Mouse (Mus musculus) CH12.LX (cell line): Measurements from ENCODE around the gene Galnt17.

Experiments
- CTCF ChIP-seq, 2 experiments: IDR thresholded peaks in 1 of 2; conservative IDR thresholded peaks in 1 of 2; 2 replicates each; pipeline ENCODE4 v1.5.1; 2011 to 2012; ENCODE audit warnings: low read depth in 2 of 2, low read length in 2 of 2, improper control_type of control experiment in 1 of 2, inconsistent platforms in 1 of 2, mild to moderate bottlenecking in 1 of 2, moderate library complexity in 1 of 2
- ELF1 ChIP-seq: IDR thresholded peaks from 2 replicates; pipeline ENCODE4 v1.6.1; 2014; ENCODE audit warnings: low read depth, mild to moderate bottlenecking, inconsistent platforms, low read length, improper control_type of control experiment
- EP300 ChIP-seq: IDR thresholded peaks from 2 replicates; pipeline ENCODE4 v1.6.1; 2011; ENCODE audit warnings: low read length, improper control_type of control experiment
- GABPA ChIP-seq: IDR thresholded peaks from 2 replicates; pipeline ENCODE4 v1.6.1; 2012; ENCODE audit warnings: low read depth, low read length, improper control_type of control experiment, inconsistent platforms; ENCODE audit not compliant: insufficient replicate concordance
- MAFK ChIP-seq: IDR thresholded peaks from 2 replicates; pipeline ENCODE4 v1.6.1; 2011; ENCODE audit warnings: low read length, improper control_type of control experiment; ENCODE audit not compliant: insufficient replicate concordance
- MAX ChIP-seq: IDR thresholded peaks from 2 replicates; pipeline ENCODE4 v1.6.1; 2011; ENCODE audit warnings: low read length, improper control_type of control experiment
- POLR2A ChIP-seq: IDR thresholded peaks from 2 replicates; pipeline ENCODE4 v1.6.1; 2011; ENCODE audit warnings: low read depth, mild to moderate bottlenecking, improper control_type of control experiment, low read length
- SMC3 ChIP-seq: IDR thresholded peaks from 2 replicates; pipeline ENCODE4 v1.6.1; 2011; ENCODE audit warnings: low read depth, low read length, improper control_type of control experiment
- TBP ChIP-seq: conservative IDR thresholded peaks from 2 replicates; pipeline ENCODE4 v1.6.1; 2011; ENCODE audit warnings: low read depth, low read length, improper control_type of control experiment
- USF1 ChIP-seq: IDR thresholded peaks from 2 replicates; pipeline ENCODE4 v1.6.1; 2014; ENCODE audit warnings: low read depth, mild to moderate bottlenecking, inconsistent platforms, low read length, improper control_type of control experiment
- ZMIZ1 ChIP-seq: IDR thresholded peaks from 2 replicates; pipeline ENCODE4 v1.6.1; 2012; ENCODE audit warnings: low read depth, mild to moderate bottlenecking, inconsistent platforms, low read length, improper control_type of control experiment

DNA sequence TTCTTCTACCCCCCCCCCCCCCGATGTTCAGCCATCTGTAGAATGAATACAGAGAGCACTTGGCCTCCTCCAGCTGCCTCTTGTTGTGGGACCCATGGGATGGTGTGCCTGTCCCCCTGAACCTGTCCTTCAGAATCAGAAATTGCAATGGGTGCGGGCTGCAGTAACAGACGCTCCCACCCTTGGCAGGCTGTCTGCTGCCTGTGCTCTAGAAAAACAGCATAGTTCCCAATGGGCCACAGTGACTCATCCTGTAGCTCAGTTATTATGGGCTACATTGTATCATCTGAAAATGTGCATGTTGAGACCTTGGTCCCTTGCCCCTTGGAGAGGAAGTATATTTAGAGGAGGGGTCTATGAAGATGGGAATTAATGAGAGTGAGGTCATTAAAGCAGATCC, 283.8 kb downstream of the Galnt17 start:
- TF ChIP-seq CTCF (conservative IDR thresholded peaks at IDR 0.05 in 1 of 2, IDR thresholded peaks at IDR 0.05 in 1 of 2; ENCODE audit: low read depth in 2 of 2, low read length in 2 of 2) (no peak), ZMIZ1 (no peak), MAFK (no peak), TBP (no peak), ELF1 (no peak), MAX (no peak), USF1 (no peak), EP300 (no peak), POLR2A (no peak), SMC3 (no peak), GABPA (no peak)
